ENCODE assay signal across 27 mouse cellular contexts in genomic region chr14:14987403-14987802, GRCm38 (mm10).
DNase-seq lines count a peak whose midpoint lies in the region; ATAC-seq and TF ChIP-seq lines count a peak whose summit lies in the region.
"Had no signal": no experiment of that assay in that cellular context is flagged by ENCODE, and none has a peak within 500 bp of the region (broad histone marks: within the 10 kb centered on the region; RNA-seq: fewer than 3 reads in every experiment).

No protein-coding gene starts in this region.

- ATAC-seq in heart, embryonic 11.5 days (replicated peaks; ENCODE audit: insufficient number of reproducible peaks, low FRiP score, low TSS enrichment) = 0 out of 2 replicates have a peak, but pooled peaks have one; percentile 46
- ATAC-seq in lung, embryonic 14.5 days (ENCODE audit: insufficient read depth) = no peak
- ATAC-seq: activated CD4-positive, CD25-positive, alpha-beta regulatory T cell, adult 4 months; CD4-positive, CD25-positive, alpha-beta regulatory T cell, adult 4 months; forebrain, embryonic 15.5 days; Patski had no signal

- H3K9ac ChIP-seq in heart, embryonic 11.5 days (ENCODE audit: low read depth, low read length) = no peak overlapping the region
- no peak overlapping the region for H3K9ac ChIP-seq in lung, embryonic 14.5 days
- H3K9ac ChIP-seq: embryonic facial prominence, embryonic 13.5 days; embryonic facial prominence, embryonic 15.5 days; forebrain, embryonic 12.5 days; forebrain, embryonic 15.5 days had no signal

- no peaks in the 10 kb centered on the region for H3K36me3 ChIP-seq in heart, embryonic 11.5 days (ENCODE audit: control insufficient read depth, insufficient read depth, low read length)
- no peaks in the 10 kb centered on the region for H3K36me3 ChIP-seq in lung, embryonic 14.5 days (ENCODE audit: insufficient read depth)
- H3K36me3 ChIP-seq: embryonic facial prominence, embryonic 13.5 days; embryonic facial prominence, embryonic 15.5 days; forebrain, embryonic 10.5 days; forebrain, embryonic 12.5 days; forebrain, embryonic 15.5 days; G1E had no signal

- no peaks in the 10 kb centered on the region for H3K9me3 ChIP-seq in heart, embryonic 11.5 days (replicated peaks; ENCODE audit: control insufficient read depth, low read length)
- no peaks in the 10 kb centered on the region for H3K9me3 ChIP-seq in lung, embryonic 14.5 days (ENCODE audit: low read depth, low read length)
- H3K9me3 ChIP-seq: embryonic facial prominence, embryonic 13.5 days; embryonic facial prominence, embryonic 15.5 days; forebrain, embryonic 10.5 days; forebrain, embryonic 12.5 days; forebrain, embryonic 15.5 days; G1E had no signal

- TF ChIP-seq POLR2A in brain, embryonic 14.5 days (IDR thresholded peaks at IDR 0.05; ENCODE audit: borderline replicate concordance, extremely low read depth, insufficient read depth, insufficient read length, poor library complexity, severe bottlenecking) = no peak

- no peak overlapping the region for H3K27ac ChIP-seq in heart, embryonic 11.5 days (ENCODE audit: low read depth, low read length)
- H3K27ac ChIP-seq in lung, embryonic 14.5 days (ENCODE audit: low read depth) = no peak overlapping the region
- H3K27ac ChIP-seq: embryonic facial prominence, embryonic 13.5 days; embryonic facial prominence, embryonic 15.5 days; forebrain, embryonic 10.5 days; forebrain, embryonic 12.5 days; forebrain, embryonic 15.5 days had no signal

- H3K27me3 ChIP-seq in heart, embryonic 11.5 days (ENCODE audit: control insufficient read depth, insufficient read depth, low read length) = no peaks in the 10 kb centered on the region
- H3K27me3 ChIP-seq in lung, embryonic 14.5 days (ENCODE audit: insufficient read depth, low read length) = no peaks in the 10 kb centered on the region
- H3K27me3 ChIP-seq: CH12.LX; embryonic facial prominence, embryonic 13.5 days; embryonic facial prominence, embryonic 15.5 days; forebrain, embryonic 12.5 days; forebrain, embryonic 15.5 days; Patski had no signal

- no peak for DNase-seq in heart, postnatal 25 days (ENCODE audit: low spot score)
- DNase-seq in lung, embryonic 14.5 days = peak; percentile 31
- DNase-seq in lung, postnatal 4 days = no peak
- DNase-seq in 416B (ENCODE audit: low read depth) = peak; percentile 3
- DNase-seq in brain, embryonic 14.5 days (ENCODE audit: low read depth) = peak; percentile 53
- no peak for DNase-seq in adrenal gland, postnatal 10 days
- no peak for DNase-seq in urinary bladder, postnatal 14 days (ENCODE audit: low spot score)
- DNase-seq: adrenal gland, adult 8-10 months; adrenal gland, postnatal 25 days; B cell, adult 2 months; cerebellum, adult 11-12 months; cerebellum, adult 9-11 months; cerebellum, postnatal 14 days; cerebellum, postnatal 36 days; embryo, embryonic 11 days had no signal

- H3K4me2 ChIP-seq in heart, embryonic 11.5 days = no peak overlapping the region
- H3K4me2 ChIP-seq in lung, embryonic 14.5 days = no peak overlapping the region
- H3K4me2 ChIP-seq: embryonic facial prominence, embryonic 13.5 days; embryonic facial prominence, embryonic 15.5 days; forebrain, embryonic 12.5 days; forebrain, embryonic 15.5 days had no signal

- TF ChIP-seq CTCF in lung, embryonic 14.5 days (IDR thresholded peaks at IDR 0.05; ENCODE audit: low read depth) = no peak
- no peak for TF ChIP-seq CTCF in brain, embryonic 14.5 days (IDR thresholded peaks at IDR 0.05; ENCODE audit: borderline replicate concordance, extremely low read depth, insufficient read depth, insufficient read length)

- intact Hi-C loops in heart, postnatal 25 days (cut with DNase I) = loop anchor here (10.0 kb wide), 2 partner anchors 273 to 1207 kb away; no protein-coding TSS in a partner anchor

- no peak overlapping the region for H3K4me3 ChIP-seq in heart, embryonic 11.5 days (ENCODE audit: low read depth, low read length)
- no peak overlapping the region for H3K4me3 ChIP-seq in lung, embryonic 14.5 days (ENCODE audit: low read depth, low read length)
- H3K4me3 ChIP-seq: embryonic facial prominence, embryonic 13.5 days; embryonic facial prominence, embryonic 15.5 days; erythroblast, embryonic 14.5 days; forebrain, embryonic 10.5 days; forebrain, embryonic 12.5 days; forebrain, embryonic 15.5 days had no signal

- 18% methylated on average over 1 of the region's 1 CpGs for WGBS in heart, embryonic 11.5 days (ENCODE audit: insufficient replicate concordance)
- WGBS in lung, embryonic 14.5 days = 19% methylated on average over 1 of the region's 1 CpGs

- no peaks in the 10 kb centered on the region for H3K4me1 ChIP-seq in heart, embryonic 11.5 days (ENCODE audit: control insufficient read depth, insufficient read depth, low read length)
- no peaks in the 10 kb centered on the region for H3K4me1 ChIP-seq in lung, embryonic 14.5 days (ENCODE audit: insufficient read depth)
- H3K4me1 ChIP-seq: embryonic facial prominence, embryonic 13.5 days; embryonic facial prominence, embryonic 15.5 days; forebrain, embryonic 10.5 days; forebrain, embryonic 12.5 days; forebrain, embryonic 15.5 days had no signal

Comparison
In these comparisons a context has a peak if more than half of its experiments do, and no peak if none do; other contexts are left out.
1. DNase-seq: peak in lung, embryonic 14.5 days (single experiment), 416B (single experiment) and brain, embryonic 14.5 days (single experiment); none in heart, postnatal 25 days (single experiment), lung, postnatal 4 days (0 of 2), adrenal gland, postnatal 10 days (single experiment) and urinary bladder, postnatal 14 days (single experiment).